Mouse (Mus musculus) adrenal gland, adult 2 months (tissue): ENCODE measurements around the gene Pon1. TPM values are rescaled to one million over a fixed set of nuclear protein-coding genes. Genes with fewer than 3 reads are reported as not detected.

Source experiments
- DNase-seq: peaks from one replicate; pipeline ENCODE4 v3.0.0; 2021
- polyA plus RNA-seq: library from polyadenylated mRNA; depleted of rRNA; stranded (reverse); fragments of >200 nt; gene quantifications from 2 replicates; pipeline ENCODE4 v1.2.3, GENCODE M21; 2012; rRNA removed
- total RNA-seq, 2 experiments: library from RNA; stranded (reverse); gene quantifications; 2 replicates each; pipeline ENCODE4 v1.2.3; 2021

Gene Pon1
- total and polyA plus RNA-seq, 3 experiments = 0.35 to 19.6 (median 12.6) TPM

DNA sequence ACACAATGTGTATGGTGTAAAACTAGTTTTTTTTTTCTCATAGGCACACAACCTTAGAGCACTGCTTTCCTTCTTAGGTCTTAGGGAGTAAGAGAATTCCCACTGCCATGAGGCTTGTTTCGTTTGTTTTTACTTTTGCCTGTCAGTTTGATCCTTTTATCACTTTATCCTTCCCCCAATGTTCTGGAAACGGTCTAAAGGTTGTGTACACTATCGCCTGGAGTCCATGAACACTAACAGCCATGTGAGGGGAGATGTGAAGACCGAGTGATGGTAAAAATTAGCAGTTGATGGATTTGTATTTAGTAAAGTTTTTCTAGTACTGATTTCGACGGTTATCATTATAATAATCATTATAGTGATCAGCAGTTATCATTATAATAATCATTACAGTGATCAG is 58.8 kb downstream of the Pon1 start:
- DNase-seq = no peak

- DNase-seq = no peak
Measured at GRCm38 (mm10) chr6:5129364-5130093, 64.2 kb downstream of the Pon1 start.

DNA sequence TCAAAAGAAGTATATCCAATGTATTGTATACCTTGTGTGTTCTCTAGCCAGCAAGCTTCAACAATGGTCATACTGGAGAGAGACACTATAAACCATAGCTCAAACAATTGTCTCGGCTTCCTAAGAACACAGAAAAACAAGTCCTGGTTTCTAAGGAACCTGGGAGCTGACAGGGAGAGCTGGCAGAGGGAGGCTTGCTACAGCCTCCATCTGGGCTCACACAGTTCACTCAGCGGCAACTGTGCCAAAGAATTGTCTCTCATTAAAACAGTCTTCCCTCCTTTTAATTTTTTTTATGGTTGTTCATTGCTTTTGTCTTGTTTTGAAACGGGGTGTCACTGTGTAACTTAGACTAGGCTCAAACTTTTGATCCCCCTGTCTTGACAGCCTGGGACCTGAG is 73.5 kb downstream of the Pon1 start:
- no peak for DNase-seq

GRCm38 (mm10) chr6:5119181-5119910 is 74.4 kb downstream of the Pon1 start:
- no peak for DNase-seq

Other genes with a start within 250 kb of the Pon1 start
- 100 to 1,000 TPM in 1 of 2 experiments, 10 to 100 TPM in 1; 79.0 to 204 TPM for gene Pon3, start 62.3 kb upstream of the Pon1 start, total RNA-seq
- 18.1 and 26.5 TPM in 2 replicates for gene Pon3, start 62.3 kb upstream of the Pon1 start, polyA plus RNA-seq
- gene Pon2, start 104.5 kb upstream of the Pon1 start, total RNA-seq = 10 to 100 TPM; 32.4 to 43.7 TPM
- gene Pon2, start 104.5 kb upstream of the Pon1 start, polyA plus RNA-seq = 15.4 and 25.4 TPM in 2 replicates
- 1 to 10 TPM; 1.6 to 2.4 TPM for gene Asb4, start 189.4 kb upstream of the Pon1 start, total RNA-seq
- gene Asb4, start 189.4 kb upstream of the Pon1 start, polyA plus RNA-seq = 0.68 and 1.8 TPM in 2 replicates